Mouse (Mus musculus) hindbrain, embryonic 13.5 days (tissue): ENCODE measurements around the gene Prdx5. TPM values are rescaled to one million over a fixed set of nuclear protein-coding genes. Genes with fewer than 3 reads are reported as not detected.

Experiments
- ATAC-seq: fragments of 200-750 bp; cut with Nextera tagmentation; 2 replicates; pipeline ENCODE4 v1.8.0; 2017; ENCODE audit warnings: moderate TSS enrichment; ENCODE audit not compliant: low FRiP score
- H3K27ac ChIP-seq: fragments of 300-500 bp; sonication (generic); 2 replicates; pipeline ENCODE4 v1.5.1; 2015; ENCODE audit warnings: inconsistent platforms, mild to moderate bottlenecking, moderate library complexity
- H3K27me3 ChIP-seq: fragments of 300-500 bp; sonication (generic); 2 replicates; pipeline ENCODE4 v1.6.1; 2015; ENCODE audit warnings: mild to moderate bottlenecking, inconsistent platforms
- H3K36me3 ChIP-seq: fragments of 300-500 bp; sonication (generic); 2 replicates; pipeline ENCODE4 v1.6.1; 2015; ENCODE audit warnings: mild to moderate bottlenecking, inconsistent platforms
- H3K4me1 ChIP-seq: fragments of 300-500 bp; sonication (generic); replicated peaks from 2 replicates; pipeline ENCODE4 v1.6.1; 2015; ENCODE audit warnings: inconsistent platforms
- H3K4me2 ChIP-seq: fragments of 300-500 bp; sonication (generic); 2 replicates; pipeline ENCODE4 v1.6.1; 2015; ENCODE audit warnings: inconsistent platforms, mild to moderate bottlenecking, moderate library complexity
- H3K4me3 ChIP-seq: fragments of 300-500 bp; sonication (generic); 2 replicates; pipeline ENCODE4 v1.5.1; 2015; ENCODE audit warnings: mild to moderate bottlenecking, inconsistent platforms
- H3K9ac ChIP-seq: fragments of 300-500 bp; sonication (generic); 2 replicates; pipeline ENCODE4 v1.6.1; 2015; ENCODE audit warnings: mild to moderate bottlenecking, inconsistent platforms
- H3K9me3 ChIP-seq: fragments of 300-500 bp; sonication (generic); 2 replicates; pipeline ENCODE4 v1.6.1; 2016; ENCODE audit warnings: inconsistent platforms
- WGBS: fragments of 180-500 bp; shearing (Covaris S2); methylation state at CpG from one replicate; pipeline ENCODE4 v1.1.7; 2015; 5-methylcytosine and 5-hydroxymethylcytosine counted together
- polyA plus RNA-seq: library from polyadenylated mRNA; unstranded; fragments of >200 nt; fragmentation: Nextera tagmentation; extraction: Ambion mirVana; gene quantifications from 2 replicates; pipeline ENCODE4 v1.2.1, GENCODE M21; 2015

Prdx5 gene
- 274 and 284 TPM in 2 replicates for polyA plus RNA-seq

DNA sequence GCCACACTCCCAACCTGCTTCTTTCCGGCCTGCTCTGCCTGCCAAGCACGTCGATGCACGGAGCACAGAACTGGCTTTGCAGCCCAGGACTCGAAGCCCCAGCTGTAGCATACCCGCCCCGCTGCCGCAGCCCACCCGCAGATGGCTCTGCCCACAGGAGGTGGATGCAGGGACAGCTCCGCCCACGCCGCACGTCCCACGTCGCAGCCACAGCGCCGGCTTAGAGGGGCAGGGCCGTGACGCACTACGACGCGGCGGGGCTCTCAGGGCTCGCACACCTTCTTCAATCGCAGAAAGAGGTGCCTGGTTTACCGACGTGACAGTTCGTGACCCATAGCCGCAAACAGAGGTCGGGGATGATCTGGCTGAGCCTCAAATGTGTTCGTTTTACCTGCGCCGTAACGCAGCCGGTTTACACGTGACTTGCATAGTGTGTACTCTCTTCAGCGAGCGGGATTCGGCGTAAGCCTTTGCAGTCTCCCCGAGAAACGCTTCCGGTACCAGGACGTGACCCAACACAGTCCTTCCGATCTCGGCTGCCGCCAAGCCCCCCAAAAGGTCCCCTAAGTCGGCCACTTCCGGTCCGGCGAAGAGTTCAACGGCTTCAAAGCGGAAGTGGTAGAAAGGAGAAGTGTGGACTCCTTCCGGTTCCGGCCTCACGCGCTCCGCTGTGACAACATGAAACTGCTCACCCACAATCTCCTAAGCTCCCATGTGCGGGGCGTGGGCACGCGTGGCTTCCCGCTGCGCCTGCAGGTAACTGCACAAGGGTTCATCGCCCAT is at the start of gene Prdx5, which contains the start of gene Trmt112:
Gene Prdx5, minus strand, starts transcription at position 600 of the 783 bp plus-strand sequence.
Gene Trmt112, plus strand, starts transcription at position 192 of the 783 bp plus-strand sequence.
- Histone ChIP-seq H3K27ac (peak within 1 kb of the TSS; percentile 97), H3K9me3 (no peaks in the 10 kb centered on the region), H3K4me1 (peaks cover 40% of the 10 kb centered on the region), H3K36me3 (peaks cover 62% of the 10 kb centered on the region), H3K27me3 (no peaks in the 10 kb centered on the region), H3K4me2 (peak within 1 kb of the TSS; percentile 66), H3K4me3 (peak within 1 kb of the TSS; percentile 65), H3K9ac (peak within 1 kb of the TSS; percentile 87)
- WGBS: under 1% methylated on average over 65 of the region's 65 CpGs
- ATAC-seq: peak; percentile 95

DNA sequence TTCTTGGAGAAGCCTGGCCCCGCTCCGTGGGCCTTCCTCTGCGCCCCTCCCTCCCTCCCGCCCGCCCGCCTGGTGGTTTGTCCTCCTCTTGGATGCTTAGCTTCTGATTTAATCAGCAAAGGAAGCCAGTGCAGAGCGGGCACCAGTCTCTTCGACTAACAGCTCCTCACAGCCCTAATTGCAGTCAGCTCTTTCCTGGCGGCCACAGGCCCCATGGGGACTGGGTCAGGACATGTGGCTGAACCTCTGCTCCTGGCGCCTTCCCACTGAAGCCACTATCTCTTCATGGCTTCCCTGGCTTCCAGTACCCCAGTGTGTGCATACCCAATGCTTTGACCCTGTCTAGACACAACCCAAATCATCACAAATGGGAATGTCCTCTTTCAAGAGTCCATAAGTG is 46.6 kb upstream of the Prdx5 start:
- ATAC-seq: no peak
- Histone ChIP-seq H3K9me3 (no peaks in the 10 kb centered on the region), H3K4me2 (no peak overlapping the region), H3K4me1 (peaks cover 16% of the 10 kb centered on the region), H3K27ac (no peak overlapping the region), H3K27me3 (no peaks in the 10 kb centered on the region), H3K4me3 (no peak overlapping the region), H3K36me3 (peaks cover 53% of the 10 kb centered on the region), H3K9ac (no peak overlapping the region)
- WGBS: 63% methylated on average over 10 of the region's 10 CpGs

DNA sequence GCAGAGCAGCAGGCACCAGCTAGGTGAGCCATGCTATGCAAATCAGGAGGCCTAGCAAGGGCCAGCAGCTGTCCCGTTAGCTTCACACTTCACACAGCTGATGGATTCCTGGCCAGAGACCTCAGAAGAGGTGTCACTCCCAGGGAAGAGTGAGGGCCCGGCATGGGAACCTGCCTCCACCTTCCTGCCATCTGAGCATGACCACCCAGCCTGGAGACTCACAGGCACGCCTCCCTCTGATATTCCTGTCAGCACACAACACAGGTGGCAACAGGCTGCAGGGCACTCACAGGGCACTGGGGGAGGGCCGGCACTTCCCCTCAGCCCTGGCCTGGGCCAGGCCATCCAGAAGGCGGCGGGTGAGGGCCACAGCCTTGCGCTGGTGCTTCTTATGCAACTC is 45.5 kb upstream of the Prdx5 start:
- Histone ChIP-seq H3K9ac (peak overlapping the region; percentile 35; the same call in 1 of the 2 replicates), H3K4me1 (peaks cover 16% of the 10 kb centered on the region), H3K27me3 (no peaks in the 10 kb centered on the region), H3K27ac (no peak overlapping the region), H3K9me3 (no peaks in the 10 kb centered on the region), H3K4me2 (no peak overlapping the region), H3K36me3 (peaks cover 50% of the 10 kb centered on the region), H3K4me3 (no peak overlapping the region)
- ATAC-seq: no peak
- 84% methylated on average over 7 of the region's 7 CpGs for WGBS

DNA sequence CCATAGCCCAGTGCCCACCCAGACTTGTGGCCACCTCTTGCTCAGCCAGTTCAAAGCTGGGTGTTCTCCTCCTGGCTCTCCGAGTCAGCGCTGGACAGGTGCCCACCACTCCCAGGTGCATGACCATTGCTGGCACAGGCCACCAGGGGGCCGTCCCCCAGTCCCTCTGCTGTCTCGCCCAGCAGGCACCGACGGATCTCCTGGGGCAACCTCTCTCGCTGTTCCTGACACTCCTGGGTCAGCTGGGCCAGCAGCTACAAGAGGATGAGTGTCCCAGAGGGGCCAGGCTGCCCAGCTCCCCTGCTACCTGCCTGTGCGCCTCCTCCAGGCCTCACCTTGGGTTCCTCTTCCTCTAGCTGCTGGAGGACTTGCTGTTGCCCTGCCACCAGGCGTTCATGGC is 44.1 kb upstream of the Prdx5 start:
- Histone ChIP-seq H3K4me2 (no peak overlapping the region), H3K4me3 (no peak overlapping the region), H3K9me3 (no peaks in the 10 kb centered on the region), H3K9ac (peak overlapping the region; percentile 31; the same call in 1 of the 2 replicates), H3K36me3 (peaks cover 44% of the 10 kb centered on the region), H3K4me1 (peaks cover 26% of the 10 kb centered on the region), H3K27me3 (no peaks in the 10 kb centered on the region), H3K27ac (no peak overlapping the region)
- WGBS: 44% methylated on average over 9 of the region's 9 CpGs
- ATAC-seq: no peak

DNA sequence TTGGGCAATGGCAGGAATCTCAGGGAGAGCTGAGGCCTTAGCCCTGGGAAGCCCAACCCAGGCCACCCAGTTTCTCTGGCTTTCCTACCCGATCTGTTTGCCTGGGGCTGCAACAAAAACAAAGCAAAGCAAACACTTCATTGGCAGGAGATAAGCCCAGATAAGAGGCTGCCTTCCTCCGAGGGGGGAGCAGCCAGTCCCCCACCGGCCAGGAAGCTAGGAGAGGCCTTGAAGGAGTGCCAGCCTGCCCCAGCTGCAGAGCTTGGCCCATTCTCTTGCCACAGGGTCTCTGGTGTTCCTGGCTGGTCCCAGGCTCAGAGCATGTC is 42.8 kb upstream of the Prdx5 start:
- H3K4me2 ChIP-seq: peak overlapping the region; percentile 98
- no peaks in the 10 kb centered on the region for H3K9me3 ChIP-seq
- peak overlapping the region; percentile 80 for H3K9ac ChIP-seq
- peaks cover 36% of the 10 kb centered on the region for H3K36me3 ChIP-seq
- ATAC-seq: no peak
- H3K27ac ChIP-seq: peak overlapping the region; percentile 96
- 41% methylated on average over 3 of the region's 3 CpGs for WGBS
- peak overlapping the region; percentile 59 for H3K4me3 ChIP-seq
- H3K4me1 ChIP-seq: peaks cover 26% of the 10 kb centered on the region
- H3K27me3 ChIP-seq: no peaks in the 10 kb centered on the region

DNA sequence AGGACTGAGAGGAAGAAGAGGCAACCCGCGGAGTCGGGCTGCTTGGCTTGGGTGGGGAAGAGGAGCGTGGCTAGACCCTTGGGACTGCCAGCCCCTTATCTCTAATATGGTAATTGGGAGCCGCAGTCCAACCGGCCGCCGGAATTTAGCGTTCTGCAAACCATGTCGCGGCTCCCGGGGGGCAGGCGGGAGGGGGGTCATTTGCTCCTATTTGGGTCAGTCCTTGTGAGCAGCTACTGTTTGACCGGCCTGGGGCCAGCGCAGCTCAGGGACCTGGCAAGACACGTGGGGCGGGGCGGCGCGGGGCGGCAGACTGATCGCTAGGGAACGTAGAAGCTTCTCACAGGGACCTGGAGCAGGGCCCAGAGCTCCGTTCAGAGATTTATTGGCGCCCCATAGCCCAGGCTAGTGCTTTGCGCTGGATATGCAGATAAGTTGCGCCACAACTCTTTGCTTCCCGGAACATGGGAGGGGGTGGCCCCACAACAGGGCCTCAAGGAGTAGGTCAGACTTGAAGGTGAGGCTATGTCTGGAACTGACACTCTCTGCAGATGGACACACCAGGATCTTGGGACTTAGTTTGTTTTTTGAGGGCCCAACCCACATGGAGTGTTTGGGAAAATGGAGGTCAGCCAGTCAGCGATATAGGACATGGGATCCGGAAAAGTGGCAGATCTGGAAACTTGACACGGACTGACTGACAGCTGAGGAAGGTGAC is 42.2 kb upstream of the Prdx5 start:
- H3K9me3 ChIP-seq: no peaks in the 10 kb centered on the region
- ATAC-seq: peak; percentile 24
- 4% methylated on average over 31 of the region's 31 CpGs for WGBS

DNA sequence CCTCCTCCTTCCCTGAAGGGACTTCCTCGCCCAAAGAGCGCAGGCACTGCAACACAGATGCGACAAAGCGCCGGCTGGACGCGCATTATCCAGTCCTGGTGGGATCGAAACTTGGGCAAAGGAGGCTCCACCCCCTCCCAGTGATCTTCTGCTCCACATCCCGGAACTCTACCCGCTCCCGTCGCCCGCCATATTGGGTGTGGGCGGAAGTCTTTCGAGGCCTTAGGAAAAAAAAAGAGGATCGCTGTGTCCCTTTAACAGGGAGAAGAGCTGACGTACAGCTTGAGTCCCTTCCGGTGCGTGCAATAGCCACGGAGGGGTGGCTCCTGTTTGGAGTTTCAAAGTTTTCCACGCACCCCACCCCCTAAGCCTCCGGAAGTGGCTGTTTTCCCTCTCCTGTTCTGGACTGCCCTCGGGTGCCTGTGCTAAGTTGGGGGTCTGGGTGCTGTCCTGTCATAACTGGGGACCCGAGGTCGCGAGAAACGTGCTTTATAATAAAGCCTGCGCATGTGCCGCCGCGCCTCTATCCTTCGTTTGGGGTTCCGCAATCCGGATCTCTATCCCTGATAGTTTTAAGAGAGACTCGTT is 41.6 kb upstream of the Prdx5 start:
- H3K9ac ChIP-seq: peak overlapping the region; percentile 80
- peaks cover 32% of the 10 kb centered on the region for H3K36me3 ChIP-seq
- H3K9me3 ChIP-seq: no peaks in the 10 kb centered on the region
- peak overlapping the region; percentile 96 for H3K27ac ChIP-seq
- H3K4me3 ChIP-seq: peak overlapping the region; percentile 59
- peaks cover 26% of the 10 kb centered on the region for H3K4me1 ChIP-seq
- H3K27me3 ChIP-seq: no peaks in the 10 kb centered on the region
- peak overlapping the region; percentile 98 for H3K4me2 ChIP-seq
- ATAC-seq: peak; percentile 70
- under 1% methylated on average over 35 of the region's 35 CpGs for WGBS

More for the DNA sequence above, 42.2 kb upstream of the Prdx5 start:
- peaks cover 26% of the 10 kb centered on the region for H3K4me1 ChIP-seq
- peak overlapping the region; percentile 96 for H3K27ac ChIP-seq
- peak overlapping the region; percentile 59 for H3K4me3 ChIP-seq
- peak overlapping the region; percentile 80 for H3K9ac ChIP-seq
- H3K27me3 ChIP-seq: no peaks in the 10 kb centered on the region
- peaks cover 36% of the 10 kb centered on the region for H3K36me3 ChIP-seq
- H3K4me2 ChIP-seq: peak overlapping the region; percentile 98

DNA sequence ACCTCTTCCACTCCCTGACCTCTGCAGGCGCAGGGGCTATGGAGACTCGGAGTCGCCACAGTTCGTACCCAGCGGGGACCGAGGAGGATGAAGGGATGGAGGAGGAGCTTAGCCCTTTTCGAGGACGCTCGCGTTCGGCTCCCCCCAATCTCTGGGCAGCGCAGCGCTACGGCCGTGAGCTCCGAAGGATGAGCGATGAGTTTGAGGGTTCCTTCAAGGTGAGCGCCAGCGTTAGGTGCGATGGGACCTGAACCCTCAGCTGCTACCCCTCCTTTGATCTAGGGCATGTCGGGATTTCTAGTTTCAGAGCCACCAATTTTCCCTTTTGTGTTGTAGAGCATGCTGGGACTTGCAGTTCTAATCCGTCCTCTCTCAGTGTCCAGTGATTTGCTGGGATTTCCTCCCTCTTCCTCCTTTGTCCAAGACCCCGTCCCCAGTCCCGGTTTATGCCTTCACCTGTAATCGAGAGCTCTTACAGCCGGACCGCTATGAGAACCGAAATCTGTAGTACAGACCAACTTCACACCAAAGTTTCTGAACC is 40.8 kb upstream of the Prdx5 start:
- ATAC-seq: peak; percentile 44
- peak overlapping the region; percentile 59 for H3K4me3 ChIP-seq
- H3K9ac ChIP-seq: peak overlapping the region; percentile 80
- peak overlapping the region; percentile 96 for H3K27ac ChIP-seq
- WGBS: under 1% methylated on average over 28 of the region's 28 CpGs
- peaks cover 26% of the 10 kb centered on the region for H3K4me1 ChIP-seq
- peaks cover 29% of the 10 kb centered on the region for H3K36me3 ChIP-seq
- H3K4me2 ChIP-seq: peak overlapping the region; percentile 98
- no peaks in the 10 kb centered on the region for H3K9me3 ChIP-seq
- H3K27me3 ChIP-seq: no peaks in the 10 kb centered on the region

DNA sequence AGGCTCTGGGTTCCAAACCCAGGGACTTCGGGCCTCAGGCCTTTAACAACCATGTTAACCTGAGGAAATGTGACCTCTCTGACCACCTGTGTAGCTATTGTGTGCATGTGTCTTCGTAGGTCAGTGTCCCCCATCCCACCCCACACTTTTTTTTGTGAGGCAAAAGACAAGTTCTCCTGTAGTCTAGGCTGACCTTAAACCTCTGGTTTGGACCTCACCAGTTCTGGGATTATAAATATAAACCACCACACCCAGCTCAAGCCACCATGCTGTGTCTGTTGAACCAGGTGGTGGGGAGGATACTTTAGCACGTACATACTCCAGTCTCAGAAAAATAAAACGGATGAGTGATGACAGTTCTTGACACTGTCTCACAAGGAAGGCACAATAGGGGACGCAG is 40.0 kb upstream of the Prdx5 start:
- no peaks in the 10 kb centered on the region for H3K27me3 ChIP-seq
- no peak for ATAC-seq
- H3K4me2 ChIP-seq: peak overlapping the region; percentile 98
- no peaks in the 10 kb centered on the region for H3K9me3 ChIP-seq
- peak overlapping the region; percentile 80 for H3K9ac ChIP-seq
- 40% methylated on average over 5 of the region's 5 CpGs for WGBS
- H3K36me3 ChIP-seq: peaks cover 29% of the 10 kb centered on the region
- peaks cover 26% of the 10 kb centered on the region for H3K4me1 ChIP-seq
- H3K27ac ChIP-seq: peak overlapping the region; percentile 96
- peak overlapping the region; percentile 59 for H3K4me3 ChIP-seq

DNA sequence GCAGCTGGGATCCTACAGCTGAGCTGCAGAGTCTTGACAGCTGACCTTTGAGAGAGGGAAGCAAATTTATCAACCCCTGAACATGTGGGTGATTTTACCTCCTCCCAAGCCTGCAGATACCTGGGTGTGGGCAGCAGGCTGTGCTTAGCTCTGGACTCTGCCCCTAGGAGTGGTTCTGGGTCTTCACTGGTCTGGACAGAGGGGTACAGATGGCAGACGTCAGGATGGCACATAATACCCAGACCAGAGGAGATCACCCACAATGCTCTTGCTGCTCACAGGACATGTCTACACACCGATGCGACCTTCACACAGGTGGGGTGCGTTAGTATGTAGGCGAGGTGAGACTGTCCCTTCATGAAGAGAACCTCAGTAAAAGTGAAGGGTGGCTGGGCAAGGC is 39.6 kb upstream of the Prdx5 start:
- Histone ChIP-seq H3K9ac (peak overlapping the region; percentile 39; the same call in 1 of the 2 replicates), H3K27me3 (no peaks in the 10 kb centered on the region), H3K27ac (peak overlapping the region; percentile 96), H3K36me3 (peaks cover 27% of the 10 kb centered on the region), H3K4me3 (peak overlapping the region; percentile 59), H3K4me2 (peak overlapping the region; percentile 98; the same call in 1 of the 2 replicates), H3K4me1 (peaks cover 26% of the 10 kb centered on the region), H3K9me3 (no peaks in the 10 kb centered on the region)
- ATAC-seq: no peak
- 91% methylated on average over 5 of the region's 5 CpGs for WGBS

DNA sequence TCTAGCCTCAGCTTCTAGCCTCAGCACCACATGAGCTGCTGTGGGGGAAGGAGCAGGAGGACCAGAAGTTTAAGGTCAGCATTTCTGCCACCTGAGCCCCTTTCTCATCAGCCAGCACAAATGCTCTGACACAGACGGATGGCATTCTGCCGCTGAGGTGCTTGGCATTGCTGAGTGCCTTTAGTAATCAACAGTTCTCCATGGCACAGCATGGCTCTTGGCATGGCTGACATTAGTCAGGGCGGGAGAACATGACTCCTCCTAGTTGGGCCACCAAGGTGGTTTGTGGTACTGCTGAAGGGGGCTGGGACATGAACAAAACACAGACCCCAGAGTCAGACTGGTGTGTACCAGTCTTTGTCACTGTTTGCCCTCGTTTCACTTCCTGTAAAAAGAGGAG is 38.3 kb upstream of the Prdx5 start:
- Histone ChIP-seq H3K36me3 (peaks cover 22% of the 10 kb centered on the region), H3K9ac (no peak overlapping the region), H3K4me1 (peaks cover 26% of the 10 kb centered on the region), H3K4me2 (no peak overlapping the region), H3K27me3 (no peaks in the 10 kb centered on the region), H3K4me3 (no peak overlapping the region), H3K27ac (0 out of 2 replicates have a peak overlapping the region, but pooled peaks have one; percentile 8), H3K9me3 (no peaks in the 10 kb centered on the region)
- 68% methylated on average over 4 of the region's 4 CpGs for WGBS
- no peak for ATAC-seq

DNA sequence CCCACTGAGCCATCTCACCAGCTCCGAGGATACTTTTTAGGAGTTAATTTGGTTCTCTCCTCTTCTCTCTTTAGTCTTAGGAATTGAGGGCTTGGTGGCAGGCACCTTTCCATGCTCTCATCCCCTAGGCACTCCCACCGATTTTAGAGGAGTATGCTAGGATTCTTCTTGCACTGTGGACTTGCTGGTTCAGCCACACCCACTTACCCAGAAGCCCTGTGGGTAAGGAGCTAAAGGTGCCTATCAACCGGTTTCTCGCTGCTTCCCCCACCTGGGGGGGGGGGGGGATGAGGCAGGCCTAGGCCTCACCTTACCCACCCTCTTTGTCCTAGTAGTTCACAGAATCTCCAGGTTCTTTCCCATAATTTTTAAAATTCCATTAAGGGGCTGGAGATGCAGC is 37.8 kb upstream of the Prdx5 start:
- H3K4me2 ChIP-seq: no peak overlapping the region
- 63% methylated on average over 4 of the region's 4 CpGs for WGBS
- H3K36me3 ChIP-seq: peaks cover 22% of the 10 kb centered on the region
- no peak overlapping the region for H3K9ac ChIP-seq
- no peaks in the 10 kb centered on the region for H3K27me3 ChIP-seq
- no peak for ATAC-seq
- no peaks in the 10 kb centered on the region for H3K9me3 ChIP-seq
- 0 out of 2 replicates have a peak overlapping the region, but pooled peaks have one; percentile 8 for H3K27ac ChIP-seq
- no peak overlapping the region for H3K4me3 ChIP-seq
- peaks cover 26% of the 10 kb centered on the region for H3K4me1 ChIP-seq
